Mouse (Mus musculus) kidney, adult 2 months (tissue): ENCODE measurements around the gene Ano7. TPM values are rescaled to one million over a fixed set of nuclear protein-coding genes. Genes with fewer than 3 reads are reported as not detected.

Experiments used
- DNase-seq: peaks from one replicate; pipeline ENCODE4 v3.0.0; 2021
- H3K27ac ChIP-seq: fragments of 200-500 bp; 2 replicates; pipeline ENCODE4 v1.5.1; 2012; ENCODE audit warnings: low read depth, low read length, control low read depth, inconsistent platforms; ENCODE audit not compliant: insufficient read depth
- H3K27me3 ChIP-seq: fragments of 200-500 bp; replicated peaks from 2 replicates; pipeline ENCODE4 v1.6.1; 2012; ENCODE audit warnings: mild to moderate bottlenecking, moderate library complexity, low read length, inconsistent platforms; ENCODE audit not compliant: control insufficient read depth, insufficient read depth
- H3K36me3 ChIP-seq: fragments of 200-500 bp; 2 replicates; pipeline ENCODE4 v1.6.1; 2012; ENCODE audit warnings: mild to moderate bottlenecking, moderate library complexity, low read length, inconsistent platforms; ENCODE audit not compliant: control insufficient read depth, insufficient read depth
- H3K4me1 ChIP-seq: fragments of 200-500 bp; 2 replicates; pipeline ENCODE4 v1.6.1; 2011; ENCODE audit warnings: low read length; ENCODE audit not compliant: control insufficient read depth, insufficient read depth
- H3K4me3 ChIP-seq: fragments of 200-500 bp; 2 replicates; pipeline ENCODE4 v1.5.1; 2011; ENCODE audit warnings: mild to moderate bottlenecking, low read depth, low read length, control low read depth; ENCODE audit not compliant: insufficient read depth
- CTCF ChIP-seq: fragments of 200-500 bp; conservative IDR thresholded peaks from 2 replicates; pipeline ENCODE4 v1.5.1; 2011; ENCODE audit warnings: low read depth, mild to moderate bottlenecking, control low read depth, low read length, moderate library complexity, mixed read lengths; ENCODE audit not compliant: insufficient read depth, insufficient read length
- POLR2A ChIP-seq: fragments of 200-500 bp; IDR thresholded peaks from one replicate; pipeline ENCODE4 v1.6.1; 2011; ENCODE audit warnings: low read depth, low read length, control low read depth
- WGBS: fragments of 180-500 bp; shearing (Covaris S2); methylation state at CpG from one replicate; pipeline ENCODE4 v1.1.7; 2018; 5-methylcytosine and 5-hydroxymethylcytosine counted together
- polyA plus RNA-seq: library from polyadenylated mRNA; depleted of rRNA; stranded (reverse); fragments of >200 nt; gene quantifications from 2 replicates; pipeline ENCODE4 v1.2.3, GENCODE M21; 2012

Ano7 gene
- polyA plus RNA-seq, 1 experiment, result 0.05 TPM

- 15% methylated on average over 38 of the region's 38 CpGs for WGBS
- no peaks in the 10 kb centered on the region for H3K36me3 ChIP-seq
- H3K27me3 ChIP-seq, result no peaks in the 10 kb centered on the region
- H3K4me1 ChIP-seq, result no peaks in the 10 kb centered on the region
- DNase-seq, result no peak
- H3K4me3 ChIP-seq, result peak overlapping the region; percentile 26; the same call in 1 of the 2 replicates
- TF ChIP-seq CTCF (no peak), POLR2A (no peak)
- no peak overlapping the region for H3K27ac ChIP-seq
These were observed 27.7 kb downstream of the Ano7 start for GRCm38 (mm10) chr1:93401191-93402052.

- 83% methylated on average over 4 of the region's 4 CpGs for WGBS
- Histone ChIP-seq H3K27ac (no peak overlapping the region), H3K4me3 (no peak overlapping the region), H3K27me3 (no peaks in the 10 kb centered on the region), H3K4me1 (no peaks in the 10 kb centered on the region), H3K36me3 (peaks cover 6% of the 10 kb centered on the region; the same call in 1 of the 2 replicates)
- TF ChIP-seq CTCF, result no peak
- TF ChIP-seq POLR2A, result no peak
- DNase-seq, result no peak
These were observed 29.7 kb downstream of the Ano7 start for GRCm38 (mm10) chr1:93403403-93403802.

GRCm38 (mm10) chr1:93432087-93432486, 58.4 kb downstream of the Ano7 start:
- no peak overlapping the region for H3K27ac ChIP-seq
- peaks cover 12% of the 10 kb centered on the region for H3K36me3 ChIP-seq
- WGBS, result 64% methylated on average over 6 of the region's 6 CpGs
- H3K4me3 ChIP-seq, result no peak overlapping the region
- no peaks in the 10 kb centered on the region for H3K4me1 ChIP-seq
- no peak for TF ChIP-seq CTCF
- no peak for DNase-seq
- no peaks in the 10 kb centered on the region for H3K27me3 ChIP-seq

GRCm38 (mm10) chr1:93439321-93439720, 65.6 kb downstream of the Ano7 start:
- no peaks in the 10 kb centered on the region for H3K27me3 ChIP-seq
- peaks cover 11% of the 10 kb centered on the region for H3K36me3 ChIP-seq
- no peak overlapping the region for H3K4me3 ChIP-seq
- 55% methylated on average over 1 of the region's 1 CpGs for WGBS
- TF ChIP-seq CTCF (no peak), POLR2A (no peak)
- H3K4me1 ChIP-seq, result peaks cover 13% of the 10 kb centered on the region
- H3K27ac ChIP-seq, result no peak overlapping the region
- DNase-seq, result no peak

GRCm38 (mm10) chr1:93444405-93445110, 70.8 kb downstream of the Ano7 start:
- peak; percentile 93 for DNase-seq

GRCm38 (mm10) chr1:93445111-93445821, 71.5 kb downstream of the Ano7 start:
- peaks cover 26% of the 10 kb centered on the region for H3K4me1 ChIP-seq
- H3K27ac ChIP-seq, result peak overlapping the region; percentile 97
- H3K27me3 ChIP-seq, result no peaks in the 10 kb centered on the region
- H3K36me3 ChIP-seq, result no peaks in the 10 kb centered on the region; the same call in 1 of the 2 replicates
- H3K4me3 ChIP-seq, result peak overlapping the region; percentile 81
- under 1% methylated on average over 84 of the region's 84 CpGs for WGBS
- TF ChIP-seq POLR2A (peak; percentile 19), CTCF (no peak)
- DNase-seq, result peak; percentile 86

More at GRCm38 (mm10) chr1:93444405-93445110, 70.8 kb downstream of the Ano7 start:
- no peaks in the 10 kb centered on the region for H3K27me3 ChIP-seq
- peak overlapping the region; percentile 97 for H3K27ac ChIP-seq
- no peaks in the 10 kb centered on the region; the same call in 1 of the 2 replicates for H3K36me3 ChIP-seq
- H3K4me3 ChIP-seq, result peak overlapping the region; percentile 81
- H3K4me1 ChIP-seq, result peaks cover 26% of the 10 kb centered on the region
- WGBS, result under 1% methylated on average over 18 of the region's 18 CpGs
- no peak for TF ChIP-seq CTCF
- no peak for TF ChIP-seq POLR2A
